Mouse (Mus musculus): ENCODE data around the gene Hoxb5. TPM values are rescaled to one million over a fixed set of nuclear protein-coding genes. Genes with fewer than 3 reads are reported as not detected.

The Hoxb5 gene
- polyA plus RNA-seq, 1 experiment from 2014 or later, result 79.2 TPM

- peaks cover 32% of the 10 kb centered on the region for H3K36me3 ChIP-seq
- no peaks in the 10 kb centered on the region for H3K9me3 ChIP-seq
- peak overlapping the region; percentile 100 for H3K4me2 ChIP-seq (replicated peaks)
- ATAC-seq (ENCODE audit: low FRiP score, low read depth), result no peak
- H3K4me3 ChIP-seq, result peak overlapping the region; percentile 65
- peaks cover 86% of the 10 kb centered on the region for H3K4me1 ChIP-seq
- WGBS, result 2% methylated on average over 8 of the region's 8 CpGs
- no peaks in the 10 kb centered on the region for H3K27me3 ChIP-seq (replicated peaks)
- peak overlapping the region; percentile 100 for H3K27ac ChIP-seq
- peak overlapping the region; percentile 100 for H3K9ac ChIP-seq
Measured at GRCm38 (mm10) chr11:96328605-96329004, 25.5 kb downstream of the Hoxb5 start.

- Histone ChIP-seq H3K4me2 (replicated peaks) (peak overlapping the region; percentile 100), H3K9ac (peak overlapping the region; percentile 100), H3K36me3 (peaks cover 27% of the 10 kb centered on the region), H3K9me3 (no peaks in the 10 kb centered on the region), H3K4me1 (peaks cover 94% of the 10 kb centered on the region), H3K4me3 (peak overlapping the region; percentile 65), H3K27ac (peak overlapping the region; percentile 100), H3K27me3 (replicated peaks) (no peaks in the 10 kb centered on the region)
- 1% methylated on average over 8 of the region's 8 CpGs for WGBS
- ATAC-seq (ENCODE audit: low FRiP score, low read depth), result no peak
Measured at GRCm38 (mm10) chr11:96332105-96332504, 29.0 kb downstream of the Hoxb5 start.

- Histone ChIP-seq H3K9ac (peak overlapping the region; percentile 100), H3K36me3 (peaks cover 27% of the 10 kb centered on the region), H3K9me3 (no peaks in the 10 kb centered on the region), H3K27me3 (replicated peaks) (no peaks in the 10 kb centered on the region), H3K4me2 (replicated peaks) (peak overlapping the region; percentile 100), H3K4me1 (peaks cover 94% of the 10 kb centered on the region), H3K4me3 (peak overlapping the region; percentile 65), H3K27ac (peak overlapping the region; percentile 100)
- ATAC-seq (ENCODE audit: low FRiP score, low read depth), result no peak
- 2% methylated on average over 35 of the region's 35 CpGs for WGBS
Measured at GRCm38 (mm10) chr11:96332618-96333032, 29.5 kb downstream of the Hoxb5 start.

GRCm38 (mm10) chr11:96333241-96334001, 30.3 kb downstream of the Hoxb5 start:
- peak overlapping the region; percentile 100 for H3K27ac ChIP-seq
- H3K9me3 ChIP-seq, result no peaks in the 10 kb centered on the region
- peak overlapping the region; percentile 100 for H3K4me2 ChIP-seq (replicated peaks)
- peak overlapping the region; percentile 65 for H3K4me3 ChIP-seq
- 3% methylated on average over 17 of the region's 17 CpGs for WGBS
- H3K4me1 ChIP-seq, result peaks cover 98% of the 10 kb centered on the region
- no peaks in the 10 kb centered on the region for H3K27me3 ChIP-seq (replicated peaks)
- H3K9ac ChIP-seq, result peak overlapping the region; percentile 100
- no peak for ATAC-seq (ENCODE audit: low FRiP score, low read depth)
- H3K36me3 ChIP-seq, result peaks cover 27% of the 10 kb centered on the region

- Histone ChIP-seq H3K27ac (peak overlapping the region; percentile 100), H3K36me3 (peaks cover 27% of the 10 kb centered on the region), H3K27me3 (replicated peaks) (no peaks in the 10 kb centered on the region), H3K4me1 (peaks cover 98% of the 10 kb centered on the region), H3K4me3 (peak overlapping the region; percentile 65), H3K9ac (peak overlapping the region; percentile 100), H3K4me2 (replicated peaks) (peak overlapping the region; percentile 100), H3K9me3 (no peaks in the 10 kb centered on the region)
- ATAC-seq (ENCODE audit: low FRiP score, low read depth), result no peak
- 7% methylated on average over 2 of the region's 2 CpGs for WGBS
Measured at GRCm38 (mm10) chr11:96334002-96334364, 30.8 kb downstream of the Hoxb5 start.

- no peaks in the 10 kb centered on the region for H3K27me3 ChIP-seq (replicated peaks)
- peaks cover 27% of the 10 kb centered on the region for H3K36me3 ChIP-seq
- H3K4me3 ChIP-seq, result peak overlapping the region; percentile 65
- H3K4me1 ChIP-seq, result peaks cover 99% of the 10 kb centered on the region
- peak overlapping the region; percentile 100 for H3K4me2 ChIP-seq (replicated peaks)
- H3K9me3 ChIP-seq, result no peaks in the 10 kb centered on the region
- WGBS, result 14% methylated on average over 3 of the region's 3 CpGs
- no peak for ATAC-seq (ENCODE audit: low FRiP score, low read depth)
- peak overlapping the region; percentile 100 for H3K27ac ChIP-seq
- peak overlapping the region; percentile 100 for H3K9ac ChIP-seq
Measured at GRCm38 (mm10) chr11:96334998-96335397, 31.9 kb downstream of the Hoxb5 start.

- 15% methylated on average over 2 of the region's 2 CpGs for WGBS
- peaks cover 23% of the 10 kb centered on the region for H3K36me3 ChIP-seq
- H3K4me2 ChIP-seq (replicated peaks), result peak overlapping the region; percentile 100
- peak overlapping the region; percentile 100 for H3K9ac ChIP-seq
- no peaks in the 10 kb centered on the region for H3K9me3 ChIP-seq
- H3K27ac ChIP-seq, result peak overlapping the region; percentile 100
- peaks cover 93% of the 10 kb centered on the region for H3K4me1 ChIP-seq
- H3K27me3 ChIP-seq (replicated peaks), result no peaks in the 10 kb centered on the region
- H3K4me3 ChIP-seq, result peak overlapping the region; percentile 21
- no peak for ATAC-seq (ENCODE audit: low FRiP score, low read depth)
Measured at GRCm38 (mm10) chr11:96336597-96336996, 33.5 kb downstream of the Hoxb5 start.

- Histone ChIP-seq H3K9me3 (no peaks in the 10 kb centered on the region), H3K4me2 (replicated peaks) (peak overlapping the region; percentile 100), H3K4me1 (peaks cover 93% of the 10 kb centered on the region), H3K4me3 (peak overlapping the region; percentile 21), H3K9ac (peak overlapping the region; percentile 100), H3K27me3 (replicated peaks) (no peaks in the 10 kb centered on the region), H3K36me3 (peaks cover 23% of the 10 kb centered on the region), H3K27ac (peak overlapping the region; percentile 100)
- 5% methylated on average over 6 of the region's 6 CpGs for WGBS
- ATAC-seq (ENCODE audit: low FRiP score, low read depth), result no peak
Measured at GRCm38 (mm10) chr11:96337026-96337425, 33.9 kb downstream of the Hoxb5 start.

- no peaks in the 10 kb centered on the region for H3K27me3 ChIP-seq (replicated peaks)
- no peak for ATAC-seq (ENCODE audit: low FRiP score, low read depth)
- H3K27ac ChIP-seq, result peak overlapping the region; percentile 100
- peak overlapping the region; percentile 59 for H3K4me3 ChIP-seq
- H3K9me3 ChIP-seq, result no peaks in the 10 kb centered on the region
- 13% methylated on average over 7 of the region's 7 CpGs for WGBS
- H3K4me2 ChIP-seq (replicated peaks), result peak overlapping the region; percentile 100
- H3K9ac ChIP-seq, result peak overlapping the region; percentile 100
- H3K36me3 ChIP-seq, result peaks cover 14% of the 10 kb centered on the region
- peaks cover 90% of the 10 kb centered on the region for H3K4me1 ChIP-seq
Measured at GRCm38 (mm10) chr11:96338957-96339855, 36.1 kb downstream of the Hoxb5 start.

GRCm38 (mm10) chr11:96340698-96341365, 37.7 kb downstream of the Hoxb5 start:
- Histone ChIP-seq H3K9me3 (no peaks in the 10 kb centered on the region), H3K9ac (peak overlapping the region; percentile 100), H3K36me3 (peaks cover 25% of the 10 kb centered on the region), H3K4me2 (replicated peaks) (peak overlapping the region; percentile 100), H3K4me3 (peak overlapping the region; percentile 59), H3K4me1 (peaks cover 89% of the 10 kb centered on the region), H3K27me3 (replicated peaks) (no peaks in the 10 kb centered on the region), H3K27ac (peak overlapping the region; percentile 100)
- peak; percentile 75 for ATAC-seq (ENCODE audit: low FRiP score, low read depth)
- 1% methylated on average over 36 of the region's 36 CpGs for WGBS

GRCm38 (mm10) chr11:96341701-96342575, 38.8 kb downstream of the Hoxb5 start:
- no peak for ATAC-seq (ENCODE audit: low FRiP score, low read depth)
- H3K27ac ChIP-seq, result peak overlapping the region; percentile 100
- peaks cover 89% of the 10 kb centered on the region for H3K4me1 ChIP-seq
- peak overlapping the region; percentile 100 for H3K9ac ChIP-seq
- H3K4me3 ChIP-seq, result peak overlapping the region; percentile 59
- WGBS, result 1% methylated on average over 40 of the region's 40 CpGs
- peaks cover 33% of the 10 kb centered on the region for H3K36me3 ChIP-seq
- no peaks in the 10 kb centered on the region for H3K27me3 ChIP-seq (replicated peaks)
- peak overlapping the region; percentile 100 for H3K4me2 ChIP-seq (replicated peaks)
- H3K9me3 ChIP-seq, result no peaks in the 10 kb centered on the region
